Mouse (Mus musculus) heart, embryonic 16.5 days (tissue): ENCODE data around the gene Ap4s1. TPM values are rescaled to one million over a fixed set of nuclear protein-coding genes. Genes with fewer than 3 reads are reported as not detected.

ENCODE experiments used
- ATAC-seq: fragments of 200-750 bp; cut with Nextera tagmentation; replicated peaks from 2 replicates; pipeline ENCODE4 v1.8.0; 2017; ENCODE audit warnings: moderate number of reproducible peaks; ENCODE audit not compliant: insufficient read depth, low FRiP score; ENCODE audit errors: extremely low read depth
- H3K27ac ChIP-seq: fragments of 300-500 bp; sonication (generic); 2 replicates; pipeline ENCODE4 v1.5.1; 2014; ENCODE audit warnings: mild to moderate bottlenecking, low read length, control low read depth, moderate library complexity
- H3K27me3 ChIP-seq: fragments of 300-500 bp; sonication (generic); 2 replicates; pipeline ENCODE4 v1.6.1; 2014; ENCODE audit warnings: low read length, mixed read lengths; ENCODE audit not compliant: control insufficient read depth, insufficient read depth
- H3K36me3 ChIP-seq: fragments of 300-500 bp; sonication (generic); 2 replicates; pipeline ENCODE4 v1.6.1; 2014; ENCODE audit not compliant: control insufficient read depth, insufficient read depth
- H3K4me1 ChIP-seq: fragments of 300-500 bp; sonication (generic); 2 replicates; pipeline ENCODE4 v1.6.1; 2014; ENCODE audit warnings: low read length, mixed read lengths; ENCODE audit not compliant: control insufficient read depth, insufficient read depth
- H3K4me2 ChIP-seq: fragments of 300-500 bp; sonication (generic); 2 replicates; pipeline ENCODE4 v1.6.1; 2014; ENCODE audit warnings: low read depth, mild to moderate bottlenecking, control low read depth, low read length
- H3K4me3 ChIP-seq: fragments of 300-500 bp; sonication (generic); 2 replicates; pipeline ENCODE4 v1.5.1; 2014; ENCODE audit warnings: mild to moderate bottlenecking, control low read depth, low read length
- H3K9ac ChIP-seq: fragments of 300-500 bp; sonication (generic); 2 replicates; pipeline ENCODE4 v1.6.1; 2014; ENCODE audit warnings: low read length, control low read depth
- H3K9me3 ChIP-seq: fragments of 300-500 bp; sonication (generic); replicated peaks from 2 replicates; pipeline ENCODE4 v1.6.1; 2016; ENCODE audit warnings: low read length; ENCODE audit not compliant: control insufficient read depth
- WGBS: fragments of 180-500 bp; shearing (Covaris S2); extraction: QIAGEN DNeasy Blood & Tissue Kit; methylation state at CpG from one replicate; pipeline ENCODE4 v1.1.7; 2014; 5-methylcytosine and 5-hydroxymethylcytosine counted together
- polyA plus RNA-seq: library from polyadenylated mRNA; unstranded; fragments of >200 nt; fragmentation: Nextera tagmentation; extraction: Ambion mirVana; gene quantifications from 2 replicates; pipeline ENCODE4 v1.2.1, GENCODE M21; 2015

Ap4s1 gene
- polyA plus RNA-seq, 1 experiment from 2014 or later = 38.0 TPM

GRCm38 (mm10) chr12:51768702-51769101, 77.9 kb downstream of the Ap4s1 start:
- no peaks in the 10 kb centered on the region for H3K27me3 ChIP-seq
- H3K4me3 ChIP-seq = no peak overlapping the region
- 93% methylated on average over 15 of the region's 15 CpGs for WGBS
- H3K27ac ChIP-seq = no peak overlapping the region
- H3K4me2 ChIP-seq = no peak overlapping the region
- H3K4me1 ChIP-seq = 0 out of 2 replicates have a peak, but pooled peaks cover 2% of the 10 kb centered on the region
- H3K36me3 ChIP-seq = peaks cover 42% of the 10 kb centered on the region
- ATAC-seq = no peak
- H3K9me3 ChIP-seq = no peaks in the 10 kb centered on the region
- H3K9ac ChIP-seq = no peak overlapping the region

GRCm38 (mm10) chr12:51784842-51785241, 94.0 kb downstream of the Ap4s1 start:
- H3K4me3 ChIP-seq = no peak overlapping the region
- no peak overlapping the region for H3K27ac ChIP-seq
- no peak for ATAC-seq
- H3K9ac ChIP-seq = no peak overlapping the region
- peaks cover 51% of the 10 kb centered on the region for H3K36me3 ChIP-seq
- H3K27me3 ChIP-seq = no peaks in the 10 kb centered on the region
- no peaks in the 10 kb centered on the region for H3K4me1 ChIP-seq
- no peaks in the 10 kb centered on the region for H3K9me3 ChIP-seq
- no peak overlapping the region for H3K4me2 ChIP-seq
- WGBS = 92% methylated on average over 7 of the region's 7 CpGs

Other genes with a start within 250 kb of the Ap4s1 start
- gene Coch, start 97.7 kb upstream of the Ap4s1 start, polyA plus RNA-seq = 1.2 and 1.3 TPM in 2 replicates
- 37.2 and 38.8 TPM in 2 replicates for gene Strn3, start 864 bp downstream of the Ap4s1 start, polyA plus RNA-seq
- 34.5 and 34.7 TPM in 2 replicates for gene Hectd1, start 138.5 kb downstream of the Ap4s1 start, polyA plus RNA-seq